Mouse (Mus musculus) hindbrain, embryonic 13.5 days (tissue): Measurements from ENCODE around the gene Acp7. TPM values are rescaled to one million over a fixed set of nuclear protein-coding genes. Genes with fewer than 3 reads are reported as not detected.

Source experiments
- ATAC-seq: fragments of 200-750 bp; cut with Nextera tagmentation; 2 replicates; pipeline ENCODE4 v1.8.0; 2017; ENCODE audit warnings: moderate TSS enrichment; ENCODE audit not compliant: low FRiP score
- H3K27ac ChIP-seq: fragments of 300-500 bp; sonication (generic); 2 replicates; pipeline ENCODE4 v1.5.1; 2015; ENCODE audit warnings: inconsistent platforms, mild to moderate bottlenecking, moderate library complexity
- H3K27me3 ChIP-seq: fragments of 300-500 bp; sonication (generic); 2 replicates; pipeline ENCODE4 v1.6.1; 2015; ENCODE audit warnings: mild to moderate bottlenecking, inconsistent platforms
- H3K36me3 ChIP-seq: fragments of 300-500 bp; sonication (generic); 2 replicates; pipeline ENCODE4 v1.6.1; 2015; ENCODE audit warnings: mild to moderate bottlenecking, inconsistent platforms
- H3K4me1 ChIP-seq: fragments of 300-500 bp; sonication (generic); replicated peaks from 2 replicates; pipeline ENCODE4 v1.6.1; 2015; ENCODE audit warnings: inconsistent platforms
- H3K4me2 ChIP-seq: fragments of 300-500 bp; sonication (generic); 2 replicates; pipeline ENCODE4 v1.6.1; 2015; ENCODE audit warnings: inconsistent platforms, mild to moderate bottlenecking, moderate library complexity
- H3K4me3 ChIP-seq: fragments of 300-500 bp; sonication (generic); 2 replicates; pipeline ENCODE4 v1.5.1; 2015; ENCODE audit warnings: mild to moderate bottlenecking, inconsistent platforms
- H3K9ac ChIP-seq: fragments of 300-500 bp; sonication (generic); 2 replicates; pipeline ENCODE4 v1.6.1; 2015; ENCODE audit warnings: mild to moderate bottlenecking, inconsistent platforms
- H3K9me3 ChIP-seq: fragments of 300-500 bp; sonication (generic); 2 replicates; pipeline ENCODE4 v1.6.1; 2016; ENCODE audit warnings: inconsistent platforms
- WGBS: fragments of 180-500 bp; shearing (Covaris S2); methylation state at CpG from one replicate; pipeline ENCODE4 v1.1.7; 2015; 5-methylcytosine and 5-hydroxymethylcytosine counted together
- polyA plus RNA-seq: library from polyadenylated mRNA; unstranded; fragments of >200 nt; fragmentation: Nextera tagmentation; extraction: Ambion mirVana; gene quantifications from 2 replicates; pipeline ENCODE4 v1.2.1, GENCODE M21; 2015

Gene Acp7
- polyA plus RNA-seq, 1 experiment from 2014 or later = not detected

GRCm38 (mm10) chr7:28597642-28598446 lies 33.3 kb downstream of the Acp7 start, which contains the start of the genes Samd4b and Pak4:
TSS of gene Samd4b (minus strand) at chr7:28598144.
TSS of gene Pak4 (minus strand) at chr7:28598185.
- Histone ChIP-seq H3K27me3 (no peaks in the 10 kb centered on the region), H3K36me3 (no peaks in the 10 kb centered on the region), H3K9me3 (no peaks in the 10 kb centered on the region), H3K4me1 (peaks cover 56% of the 10 kb centered on the region), H3K4me2 (peak within 1 kb of the TSS; percentile 76), H3K27ac (peak within 1 kb of the TSS; percentile 89), H3K4me3 (peak within 1 kb of the TSS; percentile 61), H3K9ac (peak within 1 kb of the TSS; percentile 75)
- ATAC-seq = peak; percentile 91
- under 1% methylated on average over 66 of the region's 66 CpGs for WGBS

DNA sequence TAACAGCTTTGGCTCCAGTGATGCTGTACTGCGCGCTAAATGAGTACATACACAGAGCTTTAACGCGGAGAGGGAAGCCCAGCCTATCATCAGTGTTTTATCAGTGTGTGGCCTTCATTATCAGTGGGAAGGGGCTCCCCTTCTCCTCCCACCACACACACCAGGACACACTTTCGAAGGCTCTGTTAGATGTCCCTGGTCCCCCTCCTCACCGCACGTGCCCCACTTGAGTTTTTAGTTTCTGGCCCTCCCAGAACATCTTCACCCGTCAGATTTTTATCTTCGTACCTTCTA lies 33.9 kb downstream of the Acp7 start:
- Histone ChIP-seq H3K9ac (peak overlapping the region; percentile 75), H3K27me3 (no peaks in the 10 kb centered on the region), H3K4me1 (peaks cover 59% of the 10 kb centered on the region), H3K27ac (peak overlapping the region; percentile 89; the same call in 1 of the 2 replicates), H3K4me3 (peak overlapping the region; percentile 61), H3K36me3 (no peaks in the 10 kb centered on the region), H3K4me2 (peak overlapping the region; percentile 76), H3K9me3 (no peaks in the 10 kb centered on the region)
- WGBS = 9% methylated on average over 9 of the region's 9 CpGs
- ATAC-seq = peak; percentile 8

DNA sequence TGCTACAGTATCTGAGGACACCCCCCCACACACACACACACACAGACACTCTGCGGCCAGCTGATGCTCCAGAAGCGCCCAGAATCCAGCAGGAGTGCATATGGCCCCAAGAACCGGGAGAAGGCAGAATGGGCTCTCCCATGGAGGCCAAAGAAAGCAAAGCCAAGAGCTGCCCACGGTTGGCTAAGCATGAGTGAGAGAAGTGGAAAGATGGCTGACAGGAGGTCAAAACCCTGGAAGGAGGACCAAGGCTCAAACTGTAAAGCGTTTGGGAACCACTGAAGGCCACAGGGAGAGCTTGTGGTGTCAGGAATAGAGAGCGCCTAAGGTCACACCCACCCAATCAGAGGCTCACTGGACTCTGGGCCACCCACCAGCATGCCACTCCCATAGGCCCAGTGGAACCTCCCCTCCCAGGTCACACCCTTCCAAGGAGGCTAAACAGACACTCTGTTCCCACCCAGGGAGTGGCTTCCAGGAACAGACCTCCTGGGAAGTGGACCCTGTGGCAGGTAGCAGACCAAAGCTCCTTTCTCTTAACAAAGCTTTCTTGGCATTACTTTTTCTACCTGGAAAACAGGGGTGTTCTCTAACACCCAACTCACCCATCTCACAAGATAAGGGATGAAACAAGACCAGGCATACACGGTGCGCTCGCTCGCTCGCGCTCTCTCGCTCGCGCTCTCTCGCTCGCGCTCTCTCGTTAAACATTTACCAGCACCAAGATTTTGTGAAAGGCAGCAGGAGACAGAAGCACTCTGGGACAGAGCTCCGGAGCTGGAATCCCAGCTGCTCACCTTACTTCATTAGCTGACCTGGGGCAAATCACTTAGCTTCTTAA lies 34.5 kb downstream of the Acp7 start:
- Histone ChIP-seq H3K36me3 (no peaks in the 10 kb centered on the region), H3K27ac (peak overlapping the region; percentile 89; the same call in 1 of the 2 replicates), H3K4me3 (peak overlapping the region; percentile 61), H3K4me1 (peaks cover 58% of the 10 kb centered on the region), H3K9ac (peak overlapping the region; percentile 75), H3K27me3 (no peaks in the 10 kb centered on the region), H3K4me2 (peak overlapping the region; percentile 76), H3K9me3 (no peaks in the 10 kb centered on the region)
- 34% methylated on average over 20 of the region's 20 CpGs for WGBS
- no peak for ATAC-seq

- 76% methylated on average over 8 of the region's 8 CpGs for WGBS
- Histone ChIP-seq H3K4me3 (peak overlapping the region; percentile 61; the same call in 1 of the 2 replicates), H3K27ac (no peak overlapping the region), H3K9ac (peak overlapping the region; percentile 75), H3K27me3 (no peaks in the 10 kb centered on the region), H3K9me3 (no peaks in the 10 kb centered on the region), H3K36me3 (no peaks in the 10 kb centered on the region), H3K4me1 (peaks cover 51% of the 10 kb centered on the region), H3K4me2 (peak overlapping the region; percentile 76)
- no peak for ATAC-seq
Measured at GRCm38 (mm10) chr7:28595751-28596435, 35.2 kb downstream of the Acp7 start.

- WGBS = 47% methylated on average over 14 of the region's 14 CpGs
- H3K9me3 ChIP-seq = no peaks in the 10 kb centered on the region
- no peaks in the 10 kb centered on the region for H3K36me3 ChIP-seq
- H3K27ac ChIP-seq = no peak overlapping the region
- H3K4me3 ChIP-seq = no peak overlapping the region
- peaks cover 58% of the 10 kb centered on the region for H3K4me1 ChIP-seq
- peak overlapping the region; percentile 39; the same call in 1 of the 2 replicates for H3K9ac ChIP-seq
- H3K4me2 ChIP-seq = no peak overlapping the region
- ATAC-seq = no peak
- no peaks in the 10 kb centered on the region for H3K27me3 ChIP-seq
Measured at GRCm38 (mm10) chr7:28593206-28594111, 37.7 kb downstream of the Acp7 start.

- Histone ChIP-seq H3K27me3 (no peaks in the 10 kb centered on the region), H3K9ac (no peak overlapping the region), H3K9me3 (no peaks in the 10 kb centered on the region), H3K4me1 (peaks cover 66% of the 10 kb centered on the region), H3K4me3 (no peak overlapping the region), H3K4me2 (no peak overlapping the region), H3K27ac (no peak overlapping the region), H3K36me3 (no peaks in the 10 kb centered on the region)
- ATAC-seq = no peak
- WGBS = 93% methylated on average over 1 of the region's 1 CpGs
Measured at GRCm38 (mm10) chr7:28591862-28592261, 39.3 kb downstream of the Acp7 start.

DNA sequence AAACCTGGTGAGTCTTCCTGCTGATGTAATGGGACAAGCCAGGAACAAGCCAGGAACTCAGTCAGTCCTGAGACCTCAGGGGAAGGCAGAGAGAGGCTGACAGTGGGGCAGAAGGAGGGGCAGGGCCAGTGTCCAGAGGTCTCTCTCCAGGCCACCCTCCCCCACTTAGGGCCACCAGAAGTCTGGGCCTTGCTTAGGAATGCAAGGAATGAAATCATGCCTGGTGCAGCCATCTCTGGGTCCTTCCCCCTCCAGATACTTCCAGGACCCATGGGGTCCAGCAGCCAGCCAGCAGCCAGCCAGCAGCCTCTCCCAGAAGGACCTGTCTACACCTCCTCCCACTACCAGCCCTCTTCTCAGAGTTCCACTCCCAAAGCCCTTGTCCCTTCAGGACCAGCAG lies 43.5 kb downstream of the Acp7 start:
- no peaks in the 10 kb centered on the region for H3K9me3 ChIP-seq
- no peaks in the 10 kb centered on the region for H3K27me3 ChIP-seq
- no peak overlapping the region for H3K27ac ChIP-seq
- no peak overlapping the region for H3K4me2 ChIP-seq
- H3K36me3 ChIP-seq = no peaks in the 10 kb centered on the region
- H3K4me1 ChIP-seq = peaks cover 62% of the 10 kb centered on the region
- no peak overlapping the region for H3K4me3 ChIP-seq
- no peak for ATAC-seq
- H3K9ac ChIP-seq = no peak overlapping the region

GRCm38 (mm10) chr7:28586663-28587411 lies 44.3 kb downstream of the Acp7 start:
- no peak; the same call in 1 of the 2 replicates for ATAC-seq
- Histone ChIP-seq H3K9me3 (no peaks in the 10 kb centered on the region), H3K27ac (peak overlapping the region; percentile 35; the same call in 1 of the 2 replicates), H3K27me3 (no peaks in the 10 kb centered on the region), H3K36me3 (no peaks in the 10 kb centered on the region), H3K4me2 (no peak overlapping the region), H3K4me3 (no peak overlapping the region), H3K9ac (peak overlapping the region; percentile 36; the same call in 1 of the 2 replicates), H3K4me1 (peaks cover 64% of the 10 kb centered on the region)
- 60% methylated on average over 6 of the region's 6 CpGs for WGBS

- H3K4me1 ChIP-seq = peaks cover 72% of the 10 kb centered on the region
- no peaks in the 10 kb centered on the region for H3K36me3 ChIP-seq
- no peak overlapping the region for H3K4me2 ChIP-seq
- ATAC-seq = no peak
- WGBS = 85% methylated on average over 6 of the region's 6 CpGs
- H3K27me3 ChIP-seq = no peaks in the 10 kb centered on the region
- peak overlapping the region; percentile 55 for H3K27ac ChIP-seq
- H3K4me3 ChIP-seq = no peak overlapping the region
- H3K9me3 ChIP-seq = no peaks in the 10 kb centered on the region
- H3K9ac ChIP-seq = peak overlapping the region; percentile 44
Measured at GRCm38 (mm10) chr7:28585001-28585400, 46.1 kb downstream of the Acp7 start.

- WGBS = 79% methylated on average over 4 of the region's 4 CpGs
- Histone ChIP-seq H3K4me1 (peaks cover 78% of the 10 kb centered on the region), H3K27ac (no peak overlapping the region), H3K27me3 (no peaks in the 10 kb centered on the region), H3K4me3 (no peak overlapping the region), H3K36me3 (no peaks in the 10 kb centered on the region), H3K9me3 (no peaks in the 10 kb centered on the region), H3K4me2 (no peak overlapping the region), H3K9ac (peak overlapping the region; percentile 44; the same call in 1 of the 2 replicates)
- no peak for ATAC-seq
Measured at GRCm38 (mm10) chr7:28584468-28584867, 46.7 kb downstream of the Acp7 start.
